Mouse (Mus musculus) neural tube, embryonic 11.5 days (tissue): ENCODE measurements around the gene Rnh1. TPM values are rescaled to one million over a fixed set of nuclear protein-coding genes. Genes with fewer than 3 reads are reported as not detected.

Experiments used
- ATAC-seq: fragments of 200-750 bp; cut with Nextera tagmentation; 2 replicates; pipeline ENCODE4 v1.8.0; 2017; ENCODE audit warnings: moderate number of reproducible peaks, mild to moderate bottlenecking, moderate TSS enrichment, moderate library complexity; ENCODE audit not compliant: insufficient read depth, low FRiP score, low TSS enrichment
- DNase-seq: peaks from one replicate; pipeline ENCODE4 v3.0.0-alpha.2; 2015; ENCODE audit warnings: low spot score
- H3K27ac ChIP-seq: fragments of 300-500 bp; sonication (generic); 2 replicates; pipeline ENCODE4 v1.5.1; 2014; ENCODE audit warnings: low read depth, mild to moderate bottlenecking, low read length
- H3K27me3 ChIP-seq: fragments of 300-500 bp; sonication (generic); 2 replicates; pipeline ENCODE4 v1.6.1; 2014; ENCODE audit warnings: mild to moderate bottlenecking, low read length, mixed read lengths; ENCODE audit not compliant: control insufficient read depth, insufficient read depth
- H3K36me3 ChIP-seq: fragments of 300-500 bp; sonication (generic); 2 replicates; pipeline ENCODE4 v1.6.1; 2014; ENCODE audit warnings: mild to moderate bottlenecking, low read length, moderate library complexity, mixed read lengths; ENCODE audit not compliant: control insufficient read depth, insufficient read depth
- H3K4me1 ChIP-seq: fragments of 300-500 bp; sonication (generic); 2 replicates; pipeline ENCODE4 v1.6.1; 2014; ENCODE audit warnings: low read length, mixed read lengths; ENCODE audit not compliant: control insufficient read depth, insufficient read depth
- H3K4me2 ChIP-seq: fragments of 300-500 bp; sonication (generic); 2 replicates; pipeline ENCODE4 v1.6.1; 2014; ENCODE audit warnings: low read depth, mild to moderate bottlenecking, moderate library complexity
- H3K4me3 ChIP-seq: fragments of 300-500 bp; sonication (generic); 2 replicates; pipeline ENCODE4 v1.5.1; 2014; ENCODE audit warnings: low read depth, low read length
- H3K9ac ChIP-seq: fragments of 300-500 bp; sonication (generic); 2 replicates; pipeline ENCODE4 v1.6.1; 2014; ENCODE audit warnings: mild to moderate bottlenecking, low read length
- H3K9me3 ChIP-seq: fragments of 300-500 bp; sonication (generic); 2 replicates; pipeline ENCODE4 v1.6.1; 2016; ENCODE audit warnings: low read length; ENCODE audit not compliant: control insufficient read depth
- WGBS: fragments of 180-500 bp; shearing (Covaris S2); extraction: QIAGEN DNeasy Blood & Tissue Kit; methylation state at CpG from one replicate; pipeline ENCODE4 v1.1.7; 2014; 5-methylcytosine and 5-hydroxymethylcytosine counted together
- polyA plus RNA-seq: library from polyadenylated mRNA; unstranded; fragments of >200 nt; fragmentation: Nextera tagmentation; extraction: Ambion mirVana; gene quantifications from 2 replicates; pipeline ENCODE4 v1.2.1, GENCODE M21; 2014

Gene Rnh1
- polyA plus RNA-seq, 1 experiment from 2014 or later: 69.7 TPM

GRCm38 (mm10) chr7:141143112-141143511 lies 29.5 kb downstream of the Rnh1 start:
- peak; percentile 54 for DNase-seq
- H3K4me3 ChIP-seq: no peak overlapping the region
- H3K9me3 ChIP-seq: no peaks in the 10 kb centered on the region
- H3K27me3 ChIP-seq: no peaks in the 10 kb centered on the region
- H3K4me2 ChIP-seq: no peak overlapping the region
- no peaks in the 10 kb centered on the region for H3K4me1 ChIP-seq
- H3K9ac ChIP-seq: no peak overlapping the region
- WGBS: 57% methylated on average over 5 of the region's 5 CpGs
- no peak for ATAC-seq
- H3K36me3 ChIP-seq: peaks cover 6% of the 10 kb centered on the region
- no peak overlapping the region for H3K27ac ChIP-seq

- no peaks in the 10 kb centered on the region for H3K27me3 ChIP-seq
- no peaks in the 10 kb centered on the region for H3K9me3 ChIP-seq
- H3K27ac ChIP-seq: no peak overlapping the region
- peaks cover 8% of the 10 kb centered on the region for H3K36me3 ChIP-seq
- ATAC-seq (no peak), DNase-seq (no peak)
- WGBS: 87% methylated on average over 4 of the region's 4 CpGs
- H3K4me1 ChIP-seq: no peaks in the 10 kb centered on the region
- H3K4me2 ChIP-seq: no peak overlapping the region
- H3K4me3 ChIP-seq: no peak overlapping the region
- H3K9ac ChIP-seq: no peak overlapping the region
These were observed 31.3 kb downstream of the Rnh1 start for GRCm38 (mm10) chr7:141141326-141141725.

- Histone ChIP-seq H3K9ac (peak overlapping the region; percentile 78), H3K4me1 (peaks cover 8% of the 10 kb centered on the region), H3K27ac (no peak overlapping the region), H3K27me3 (no peaks in the 10 kb centered on the region), H3K9me3 (no peaks in the 10 kb centered on the region), H3K4me3 (peak overlapping the region; percentile 73), H3K36me3 (peaks cover 8% of the 10 kb centered on the region; the same call in 1 of the 2 replicates), H3K4me2 (peak overlapping the region; percentile 56)
- WGBS: 57% methylated on average over 12 of the region's 12 CpGs
- DNase-seq: no peak
- no peak for ATAC-seq
These were observed 40.5 kb downstream of the Rnh1 start for GRCm38 (mm10) chr7:141131904-141132755.

- H3K4me3 ChIP-seq: peak overlapping the region; percentile 73
- under 1% methylated on average over 59 of the region's 59 CpGs for WGBS
- peaks cover 8% of the 10 kb centered on the region for H3K4me1 ChIP-seq
- peaks cover under 1% of the 10 kb centered on the region; the same call in 1 of the 2 replicates for H3K36me3 ChIP-seq
- ATAC-seq (peak; percentile 99), DNase-seq (peak; percentile 99)
- peak overlapping the region; percentile 78 for H3K9ac ChIP-seq
- peak overlapping the region; percentile 56 for H3K4me2 ChIP-seq
- H3K9me3 ChIP-seq: no peaks in the 10 kb centered on the region
- H3K27me3 ChIP-seq: no peaks in the 10 kb centered on the region
- no peak overlapping the region for H3K27ac ChIP-seq
These were observed 41.4 kb downstream of the Rnh1 start for GRCm38 (mm10) chr7:141131024-141131820.

- Histone ChIP-seq H3K27me3 (no peaks in the 10 kb centered on the region), H3K27ac (peak overlapping the region; percentile 79), H3K9me3 (no peaks in the 10 kb centered on the region), H3K9ac (peak overlapping the region; percentile 75), H3K4me1 (no peaks in the 10 kb centered on the region), H3K4me3 (peak overlapping the region; percentile 45), H3K4me2 (peak overlapping the region; percentile 60), H3K36me3 (no peaks in the 10 kb centered on the region)
- no peak; the same call in 1 of the 2 replicates for ATAC-seq
- DNase-seq: no peak
- WGBS: 2% methylated on average over 15 of the region's 15 CpGs
These were observed 49.2 kb downstream of the Rnh1 start for GRCm38 (mm10) chr7:141123517-141123856.

GRCm38 (mm10) chr7:141122689-141123516 lies 49.8 kb downstream of the Rnh1 start:
- Histone ChIP-seq H3K9me3 (no peaks in the 10 kb centered on the region), H3K4me1 (no peaks in the 10 kb centered on the region), H3K4me3 (peak overlapping the region; percentile 45), H3K27me3 (no peaks in the 10 kb centered on the region), H3K4me2 (peak overlapping the region; percentile 60), H3K9ac (peak overlapping the region; percentile 75), H3K27ac (peak overlapping the region; percentile 79), H3K36me3 (no peaks in the 10 kb centered on the region)
- peak; percentile 99 for ATAC-seq
- 2% methylated on average over 29 of the region's 29 CpGs for WGBS
- DNase-seq: peak; percentile 95

GRCm38 (mm10) chr7:141122245-141122644 lies 50.4 kb downstream of the Rnh1 start, which contains the start of gene Ptdss2:
Gene Ptdss2, plus strand, starts transcription at chr7:141122382.
- peak within 1 kb of the TSS; percentile 75 for H3K9ac ChIP-seq
- DNase-seq: no peak
- 55% methylated on average over 14 of the region's 14 CpGs for WGBS

GRCm38 (mm10) chr7:141121051-141121531 lies 51.6 kb downstream of the Rnh1 start:
- H3K4me3 ChIP-seq: no peak overlapping the region
- no peaks in the 10 kb centered on the region for H3K27me3 ChIP-seq
- H3K9ac ChIP-seq: no peak overlapping the region
- H3K4me1 ChIP-seq: no peaks in the 10 kb centered on the region
- H3K27ac ChIP-seq: no peak overlapping the region
- no peak overlapping the region for H3K4me2 ChIP-seq
- no peak for ATAC-seq
- WGBS: 77% methylated on average over 5 of the region's 5 CpGs
- no peaks in the 10 kb centered on the region for H3K9me3 ChIP-seq
- H3K36me3 ChIP-seq: no peaks in the 10 kb centered on the region
- DNase-seq: no peak

More at GRCm38 (mm10) chr7:141122245-141122644, 50.4 kb downstream of the Rnh1 start, which contains the start of gene Ptdss2:
- peak within 1 kb of the TSS; percentile 60 for H3K4me2 ChIP-seq
- H3K27me3 ChIP-seq: no peaks in the 10 kb centered on the region
- no peak for ATAC-seq
- no peaks in the 10 kb centered on the region for H3K4me1 ChIP-seq
- peak within 1 kb of the TSS; percentile 45 for H3K4me3 ChIP-seq
- no peaks in the 10 kb centered on the region for H3K36me3 ChIP-seq
- H3K9me3 ChIP-seq: no peaks in the 10 kb centered on the region
- peak within 1 kb of the TSS; percentile 79 for H3K27ac ChIP-seq
